Mouse (Mus musculus) Patski (cell line): ENCODE measurements around the gene Gosr1. TPM values are rescaled to one million over a fixed set of nuclear protein-coding genes. Genes with fewer than 3 reads are reported as not detected.
"Not testable (repeated sequence)": the region's sequence is repeated elsewhere in the genome, so short reads cannot be mapped to it uniquely, and the experiment has no call there.

Experiments used
- ATAC-seq: fragments of 100-300 bp; one replicate; pipeline ENCODE4 v1.8.0; 2021
- CTCF ChIA-PET: fragments of 350-600 bp; sonication (Branson Sonifier 250); formaldehyde crosslinking; loops from one replicate; lab custom pipeline; 2022; ENCODE audit warnings: inconsistent platforms; lab: Charles Lee
- POLR2A ChIA-PET: fragments of 350-600 bp; sonication (Branson Sonifier 250); formaldehyde crosslinking; loops from one replicate; lab custom pipeline; 2022; ENCODE audit warnings: antibody characterized with exemption, inconsistent platforms; lab: Charles Lee
- DNase-seq: peaks from one replicate; pipeline ENCODE4 v3.0.0-alpha.2; 2011; ENCODE audit warnings: low read depth, low spot score
- H3K27me3 ChIP-seq: fragments of 371-371 bp; one replicate; pipeline ENCODE4 v1.5.1; 2021
- CTCF ChIP-seq: fragments of 100-300 bp; IDR thresholded peaks from one replicate; pipeline ENCODE4 v1.5.1; 2021
- in situ Hi-C: fragments of 300-500 bp; cut with MboI; formaldehyde crosslinking; loops from 3 replicates; pipeline ENCODE4 v1.11.1; 2018; ENCODE audit warnings: low pct_unique_long_range_greater_than_20kb, mixed read lengths
- polyA plus RNA-seq: library from polyadenylated mRNA; unstranded; gene quantifications from one replicate; pipeline ENCODE4 v1.2.3, GENCODE M21; 2021

The Gosr1 gene
- 49.7 TPM for polyA plus RNA-seq

DNA sequence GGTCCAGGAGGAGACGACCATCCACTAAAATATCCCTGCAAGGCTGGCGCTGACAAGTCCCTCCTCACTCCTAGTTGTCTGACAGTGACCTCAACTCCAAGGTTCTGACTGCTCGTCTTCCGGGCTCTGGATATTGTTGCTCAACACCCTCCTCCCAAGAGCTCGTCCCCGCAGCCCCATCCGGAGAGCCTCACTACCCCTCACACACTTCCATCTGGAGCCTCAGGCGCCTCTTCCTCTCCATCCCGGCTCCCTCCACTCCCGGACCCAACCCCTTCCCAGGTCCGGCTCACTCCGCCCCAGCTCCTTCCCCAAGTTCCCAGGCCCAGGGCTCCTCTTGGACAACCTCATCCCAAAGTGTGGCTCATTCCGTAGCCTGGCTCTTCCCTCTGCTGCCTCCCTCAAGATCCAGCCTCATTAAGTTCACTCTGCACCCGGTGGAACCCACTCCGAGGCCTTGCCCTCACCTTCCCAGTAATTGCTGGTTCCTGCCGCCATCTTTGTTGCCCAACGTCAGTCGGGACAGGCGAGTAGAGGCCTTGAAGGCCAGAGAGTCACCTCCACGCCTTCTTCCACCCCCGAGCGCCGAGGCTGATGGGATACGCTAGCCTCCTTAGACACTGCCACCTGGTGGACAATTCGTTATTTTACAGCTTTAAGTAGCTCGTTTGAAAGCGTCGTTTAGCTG, at the start of gene Gosr1:
TSS of gene Gosr1 (minus strand) at position 527 of the 688 bp plus-strand sequence.
- in situ Hi-C loops = loop anchor here (5.0 to 25.0 kb wide), 2 partner anchors 86 to 251 kb away; partner anchors contain the start of gene Trarg1
- H3K27me3 ChIP-seq = peaks cover 5% of the 10 kb centered on the region
- peak; percentile 87 for TF ChIP-seq CTCF
- DNase-seq = peak; percentile 83
- ChIA-PET CTCF (interaction anchor here (0.6 to 3.7 kb wide), 10 partner anchors 12 to 131 kb away, joined by 3 to 19 read pairs (median 4); no protein-coding TSS in a partner anchor), POLR2A (interaction anchor here (1.4 kb wide), 1 partner anchor 135 kb away, joined by 4 read pairs; no protein-coding TSS in a partner anchor)
- peak; percentile 88 for ATAC-seq

- DNase-seq (no peak), ATAC-seq (no peak)
- no peaks in the 10 kb centered on the region for H3K27me3 ChIP-seq
- POLR2A ChIA-PET = no interaction called here
- CTCF ChIA-PET = interaction anchor here (0.7 to 3.3 kb wide), 10 partner anchors 8 to 86 kb away, joined by 3 to 17 read pairs (median 4); partner anchors contain the start of gene Cpd
- in situ Hi-C loops = no loop called here
- TF ChIP-seq CTCF = peak; percentile 77
These were observed 47.5 kb upstream of the Gosr1 start for GRCm38 (mm10) chr11:76810706-76811495.

GRCm38 (mm10) chr11:76809450-76809849, 46.1 kb upstream of the Gosr1 start:
- ATAC-seq = no peak
- ChIA-PET POLR2A (no interaction called here), CTCF (interaction anchor here (1.4 to 2.5 kb wide), 3 partner anchors 12 to 85 kb away, joined by 3 to 9 read pairs (median 5); no protein-coding TSS in a partner anchor)
- DNase-seq = no peak
- no peak for TF ChIP-seq CTCF
- in situ Hi-C loops = no loop called here
- H3K27me3 ChIP-seq = no peaks in the 10 kb centered on the region

DNA sequence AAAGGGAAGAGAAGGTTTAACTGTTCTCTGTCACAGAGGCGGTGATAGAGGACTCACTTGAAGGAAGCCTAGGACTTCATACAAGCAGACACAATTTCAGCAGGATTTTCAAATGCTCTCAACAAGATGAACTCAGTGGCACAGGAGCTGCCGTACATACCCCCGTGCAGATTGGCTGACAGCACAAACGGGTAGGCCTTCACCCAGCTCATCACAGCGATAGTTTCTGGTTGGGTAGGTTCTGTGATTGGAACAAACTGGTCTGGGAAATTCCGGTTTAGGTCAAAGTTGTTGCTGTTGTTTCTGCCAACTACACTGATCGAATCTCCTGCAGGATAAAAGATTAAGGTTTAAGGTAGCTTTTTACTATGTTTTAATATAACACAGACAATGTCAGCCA, 45.2 kb upstream of the Gosr1 start:
- DNase-seq (no peak), ATAC-seq (no peak)
- POLR2A ChIA-PET = no interaction called here
- CTCF ChIA-PET = interaction anchor here (1.4 to 1.8 kb wide), 2 partner anchors 41 to 86 kb away, joined by 3 to 5 read pairs; no protein-coding TSS in a partner anchor
- no peaks in the 10 kb centered on the region for H3K27me3 ChIP-seq
- TF ChIP-seq CTCF = no peak
- in situ Hi-C loops = no loop called here

- POLR2A ChIA-PET = no interaction called here
- DNase-seq (no peak), ATAC-seq (no peak)
- no peak for TF ChIP-seq CTCF
- in situ Hi-C loops = no loop called here
- no peaks in the 10 kb centered on the region for H3K27me3 ChIP-seq
- CTCF ChIA-PET = interaction anchor here (0.7 to 1.5 kb wide), 3 partner anchors 37 to 84 kb away, joined by 3 read pairs; no protein-coding TSS in a partner anchor
These were observed 43.8 kb upstream of the Gosr1 start for GRCm38 (mm10) chr11:76807007-76807679.

- H3K27me3 ChIP-seq = no peaks in the 10 kb centered on the region
- no peak for TF ChIP-seq CTCF
- POLR2A ChIA-PET = no interaction called here
- ATAC-seq (no peak), DNase-seq (no peak)
- in situ Hi-C loops = no loop called here
- CTCF ChIA-PET = interaction anchor here (1.3 to 1.5 kb wide), 2 partner anchors 9 to 85 kb away, joined by 3 read pairs; no protein-coding TSS in a partner anchor
These were observed 42.6 kb upstream of the Gosr1 start for GRCm38 (mm10) chr11:76806026-76806425.

DNA sequence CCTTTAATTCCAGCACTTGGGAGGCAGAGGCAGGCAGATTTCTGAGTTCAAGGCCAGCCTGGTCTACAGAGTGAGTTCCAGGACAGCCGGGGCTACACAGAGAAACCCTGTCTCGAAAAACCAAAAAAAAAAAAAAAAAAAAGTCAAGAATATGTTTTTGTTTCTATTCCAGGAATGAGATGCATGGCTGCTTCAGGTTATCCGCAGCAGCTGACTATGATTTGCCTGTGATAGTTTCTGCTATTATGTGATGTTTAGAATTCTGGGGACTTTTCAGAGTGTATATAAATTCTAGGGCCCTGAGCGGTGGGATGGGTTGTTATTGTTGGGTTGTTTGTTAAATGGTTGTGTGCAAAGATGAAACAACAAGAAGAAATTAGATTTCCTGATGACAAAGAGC, 41.7 kb upstream of the Gosr1 start:
- DNase-seq, in situ Hi-C loops, CTCF ChIA-PET, H3K27me3 ChIP-seq, POLR2A ChIA-PET, ATAC-seq: not testable (repeated sequence)

DNA sequence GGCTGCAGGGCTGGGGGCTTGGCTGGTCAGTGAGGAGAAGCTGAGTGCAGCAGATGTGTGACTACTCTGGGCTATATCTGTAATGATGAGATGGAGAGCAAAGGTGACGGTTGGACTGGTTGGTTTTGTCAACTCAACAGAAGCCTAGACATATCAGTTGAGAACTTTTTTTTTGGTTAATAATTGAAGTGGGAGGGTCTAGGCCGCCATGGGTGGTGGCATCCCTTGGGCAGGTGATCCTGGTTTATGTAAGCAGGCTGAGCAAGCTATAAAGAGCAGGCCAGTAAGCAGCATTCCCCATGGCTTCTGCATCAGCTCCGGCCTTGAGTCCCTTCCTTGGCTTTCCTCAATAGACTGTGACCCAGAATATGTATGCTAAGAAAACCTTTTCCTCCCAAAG, 39.9 kb upstream of the Gosr1 start:
- CTCF ChIA-PET = interaction anchor here (1.2 kb wide), 2 partner anchors 8 to 38 kb away, joined by 3 to 5 read pairs; no protein-coding TSS in a partner anchor
- H3K27me3 ChIP-seq = no peaks in the 10 kb centered on the region
- ATAC-seq = no peak
- in situ Hi-C loops = no loop called here
- POLR2A ChIA-PET = interaction anchor here (0.5 to 0.6 kb wide), 2 partner anchors 19 to 21 kb away, joined by 3 read pairs; no protein-coding TSS in a partner anchor
- no peak for DNase-seq
- no peak for TF ChIP-seq CTCF

- H3K27me3 ChIP-seq = no peaks in the 10 kb centered on the region
- DNase-seq = peak; percentile 61
- TF ChIP-seq CTCF = no peak
- in situ Hi-C loops = no loop called here
- ChIA-PET POLR2A (interaction anchor here (1.9 kb wide), 1 partner anchor 9 kb away, joined by 4 read pairs; no protein-coding TSS in a partner anchor), CTCF (interaction anchor here (1.1 to 3.0 kb wide), 5 partner anchors 8 to 97 kb away, joined by 3 to 9 read pairs (median 4); no protein-coding TSS in a partner anchor)
- peak; percentile 78 for ATAC-seq
These were observed 33.9 kb upstream of the Gosr1 start for GRCm38 (mm10) chr11:76797236-76797635.

GRCm38 (mm10) chr11:76795326-76795725, 31.9 kb upstream of the Gosr1 start:
- DNase-seq (no peak), ATAC-seq (no peak)
- no peaks in the 10 kb centered on the region for H3K27me3 ChIP-seq
- ChIA-PET POLR2A (no interaction called here), CTCF (interaction anchor here (1.3 kb wide), 1 partner anchor 11 kb away, joined by 4 read pairs; no protein-coding TSS in a partner anchor)
- no peak for TF ChIP-seq CTCF
- in situ Hi-C loops = no loop called here
